1 mouse cellular context compared by ENCODE assay signal in the genomic region with DNA sequence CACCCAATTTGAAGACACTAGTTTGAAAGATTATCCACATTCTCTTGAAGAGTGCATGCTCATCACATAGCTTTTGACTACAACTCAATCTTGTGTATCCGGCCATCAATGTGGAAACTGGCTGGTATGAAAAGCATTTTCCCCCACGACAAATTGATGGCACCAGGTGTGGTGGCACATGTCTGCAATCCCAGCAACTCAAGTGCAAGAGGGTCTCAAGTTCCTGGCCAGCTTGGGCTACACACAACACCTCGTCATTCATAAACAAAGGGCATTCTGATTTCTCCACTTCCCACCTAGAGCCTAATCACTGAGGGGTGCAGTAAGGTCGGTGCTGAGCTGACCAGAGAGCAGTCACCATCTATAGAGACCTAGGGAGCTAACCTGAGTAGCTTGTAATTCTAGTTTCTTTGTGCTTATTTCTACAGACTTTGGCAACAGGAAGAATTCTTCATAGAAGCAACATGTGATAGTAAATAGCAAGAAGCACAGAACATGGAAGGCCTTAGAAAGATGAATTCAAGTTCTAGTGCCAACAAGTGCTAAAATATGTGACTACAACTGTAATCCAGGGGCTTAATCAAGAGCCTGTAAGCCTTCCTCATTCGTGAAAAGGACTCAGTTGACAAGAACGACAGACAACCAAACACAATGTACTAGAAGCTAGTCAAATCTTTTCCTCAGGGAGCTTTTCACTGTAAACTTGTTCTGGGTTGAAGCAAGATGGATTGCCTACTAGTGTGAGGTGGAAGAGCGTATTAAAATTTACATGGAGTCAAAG.
TF ChIP-seq lines count a peak whose summit lies in the region.

No protein-coding gene starts in this region.

TF ChIP-seq in MEL, 35 proteins besides CTCF, POLR2A, EP300 and RAD21:
- TF ChIP-seq TAL1 (IDR thresholded peaks at IDR 0.05; ENCODE audit: low read length): no peak
- TF ChIP-seq POLR2AphosphoS2 (IDR thresholded peaks at IDR 0.05; ENCODE audit: low read length): no peak
- TF ChIP-seq HCFC1 (IDR thresholded peaks at IDR 0.05; ENCODE audit: low read depth, low read length): no peak
- no peak for TF ChIP-seq RCOR1 (IDR thresholded peaks at IDR 0.05; ENCODE audit: low read depth, low read length)
- TF ChIP-seq MAFK (IDR thresholded peaks at IDR 0.05; ENCODE audit: borderline replicate concordance, low read depth, low read length): no peak
- no peak for TF ChIP-seq ETS1 (IDR thresholded peaks at IDR 0.05; ENCODE audit: low read depth, low read length)
- no peak for TF ChIP-seq MAX (IDR thresholded peaks at IDR 0.05; ENCODE audit: low read length)
- TF ChIP-seq GATA1 (IDR thresholded peaks at IDR 0.05; ENCODE audit: low read depth, low read length): no peak
